Mouse (Mus musculus) layer of hippocampus, adult 6 months (tissue): ENCODE measurements around the gene Pole. TPM values are rescaled to one million over a fixed set of nuclear protein-coding genes. Genes with fewer than 3 reads are reported as not detected.

Source experiments
- long read RNA-seq, 2 experiments: library from polyadenylated mRNA; unstranded; transcript quantifications; one replicate each; pipeline ENCODE4 v2.0.0; 2019 to 2020
- polyA plus RNA-seq: library from polyadenylated mRNA; unstranded; fragments of <200 nt; fragmentation: Nextera tagmentation; gene quantifications from 2 replicates; pipeline ENCODE4 v1.2.3, GENCODE M21; 2021

Pole gene
- polyA plus RNA-seq, result 0.65 and 0.82 TPM in 2 replicates
- long read RNA-seq, experiment 1, partial matches to known transcripts, result 1 of 1 reads
- long read RNA-seq, experiment 1, other reads (novel, unspliced or antisense), result 0 of 1 reads
- long read RNA-seq, experiment 2, full-length matches to known transcripts, result 1 of 2 reads
- long read RNA-seq, experiment 2, partial matches to known transcripts, result 1 of 2 reads
- long read RNA-seq, experiment 2, other reads (novel, unspliced or antisense), result 0 of 2 reads

GRCm38 (mm10) chr5:110285770-110286445 lies at the start of gene Pole, which contains the start of gene Pxmp2:
Gene Pole, plus strand, starts transcription at chr5:110286306.
Gene Pxmp2, minus strand, starts transcription at chr5:110286186.

GRCm38 (mm10) chr5:110269141-110270101 lies 16.7 kb upstream of the Pole start, which contains the start of gene Pgam5:
Gene Pgam5, minus strand, starts transcription at chr5:110269913.

GRCm38 (mm10) chr5:110342648-110343284 lies 56.7 kb downstream of the Pole start, which contains the start of gene P2rx2:
Gene P2rx2, minus strand, starts transcription at chr5:110343212.

GRCm38 (mm10) chr5:110344524-110344923 lies 58.4 kb downstream of the Pole start, which contains the start of gene Lrcol1:
Gene Lrcol1, plus strand, starts transcription at chr5:110344730.

Other genes starting within 250 kb of the Pole start
- gene Gm17655, start 213.8 kb upstream of the Pole start, polyA plus RNA-seq, result 1.8 and 2.5 TPM in 2 replicates
- gene Gm35315, start 191.9 kb upstream of the Pole start, polyA plus RNA-seq, result 0.14 and 0.18 TPM in 2 replicates
- gene Plcxd1, start 186.3 kb upstream of the Pole start, polyA plus RNA-seq, result 2.2 and 2.3 TPM in 2 replicates
- gene Gtpbp6, start 178.1 kb upstream of the Pole start, polyA plus RNA-seq, result 32.6 and 39.1 TPM in 2 replicates
- gene Zfp605, start 176.2 kb upstream of the Pole start, polyA plus RNA-seq, result 5.4 and 6.1 TPM in 2 replicates
- 12.9 and 14.5 TPM in 2 replicates for gene Chfr, start 150.5 kb upstream of the Pole start, polyA plus RNA-seq
- 10.3 and 10.9 TPM in 2 replicates for gene Golga3, start 109.6 kb upstream of the Pole start, polyA plus RNA-seq
- gene Ankle2, start 55.3 kb upstream of the Pole start, polyA plus RNA-seq, result 10.8 and 13.0 TPM in 2 replicates
- 66.1 and 70.1 TPM in 2 replicates for gene Pgam5, start 16.4 kb upstream of the Pole start, polyA plus RNA-seq
- gene Pxmp2, start 120 bp upstream of the Pole start, polyA plus RNA-seq, result 24.7 and 28.2 TPM in 2 replicates
- 0.09 and 0.11 TPM in 2 replicates for gene P2rx2, start 56.9 kb downstream of the Pole start, polyA plus RNA-seq
- not detected in 2 replicates for gene Lrcol1, start 58.4 kb downstream of the Pole start, polyA plus RNA-seq
- 6.1 and 7.5 TPM in 2 replicates for gene Fbrsl1, start 162.2 kb downstream of the Pole start, polyA plus RNA-seq